Mouse (Mus musculus): ENCODE results near the gene Slc4a1. TPM values are rescaled to one million over a fixed set of nuclear protein-coding genes. Genes with fewer than 3 reads are reported as not detected.
A peak's percentile ranks its signal among the peaks of the same experiment; 100 is the strongest.

Gene Slc4a1
- polyA plus RNA-seq, 1 experiment from 2014 or later = 34.5 TPM

DNA sequence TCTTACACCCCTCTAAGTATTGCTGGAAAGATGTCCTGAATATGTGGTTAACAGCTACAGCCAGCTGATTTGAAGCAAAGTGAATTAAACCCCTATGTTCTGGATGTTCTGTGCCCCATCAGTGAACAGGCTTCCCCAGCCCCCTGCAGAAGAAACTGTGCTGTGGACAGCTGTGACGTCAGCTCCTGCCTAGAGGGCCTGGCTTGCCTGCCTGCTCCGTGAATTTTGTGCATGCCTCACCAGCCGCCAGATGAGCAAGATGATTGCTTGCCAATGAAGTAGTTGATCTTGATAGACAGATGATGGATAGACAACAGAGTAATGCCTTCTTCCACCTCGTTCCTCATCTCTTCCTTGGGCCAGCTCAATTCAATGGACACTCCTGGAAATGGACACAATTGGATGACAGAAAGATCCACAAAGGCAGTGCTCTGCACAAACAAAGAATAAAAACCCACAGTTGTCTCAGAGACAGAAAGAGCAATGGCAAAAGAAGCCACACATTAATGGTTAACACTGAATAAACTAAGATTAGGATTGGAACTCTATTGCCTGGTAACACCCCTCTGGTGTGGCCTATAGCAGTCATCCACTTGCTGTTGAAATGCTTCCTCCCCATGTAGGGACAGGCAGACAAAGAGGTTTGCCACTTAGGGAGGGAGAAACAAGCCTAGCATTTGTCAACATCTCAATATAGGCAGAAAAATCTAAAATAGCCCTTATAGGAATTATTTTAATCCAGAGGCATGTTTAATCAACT, 15.5 kb upstream of the Slc4a1 start:
- H3K4me1 ChIP-seq = peaks cover 6% of the 10 kb centered on the region
- no peak for DNase-seq (ENCODE audit: low spot score)
- H3K9me3 ChIP-seq (replicated peaks) = no peaks in the 10 kb centered on the region
- H3K27ac ChIP-seq = no peak overlapping the region
- H3K36me3 ChIP-seq = no peaks in the 10 kb centered on the region
- H3K27me3 ChIP-seq (ENCODE audit: low read depth, poor library complexity, severe bottlenecking) = peaks cover 2% of the 10 kb centered on the region
- 66% methylated on average over 4 of the region's 4 CpGs for WGBS
- H3K4me3 ChIP-seq = no peak overlapping the region

DNA sequence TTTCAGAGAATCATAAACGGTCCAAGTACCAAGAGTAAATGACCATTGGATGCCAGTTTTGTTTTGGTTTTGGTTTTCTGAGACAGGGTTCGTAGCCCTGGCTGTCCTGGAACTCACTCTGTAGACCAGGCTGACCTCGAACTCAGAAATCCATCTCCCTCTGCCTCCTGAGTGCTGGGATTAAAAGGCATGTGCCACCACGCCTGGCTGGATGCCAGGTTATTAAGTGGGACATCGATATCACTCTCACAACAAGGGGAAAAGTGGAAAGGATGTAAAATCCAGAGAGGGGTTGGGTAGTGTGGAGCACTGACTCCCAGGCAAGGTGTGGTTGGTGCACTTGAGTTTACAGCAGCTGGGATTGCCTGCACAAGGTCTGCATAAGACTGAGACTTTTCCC, 14.1 kb upstream of the Slc4a1 start:
- Histone ChIP-seq H3K9me3 (replicated peaks) (no peaks in the 10 kb centered on the region), H3K27me3 (ENCODE audit: low read depth, poor library complexity, severe bottlenecking) (peaks cover 15% of the 10 kb centered on the region), H3K4me1 (peaks cover 21% of the 10 kb centered on the region), H3K36me3 (no peaks in the 10 kb centered on the region), H3K4me3 (no peak overlapping the region), H3K27ac (no peak overlapping the region)
- 82% methylated on average over 5 of the region's 5 CpGs for WGBS
- DNase-seq (ENCODE audit: low spot score) = no peak

- H3K9me3 ChIP-seq (replicated peaks) = no peaks in the 10 kb centered on the region
- 58% methylated on average over 12 of the region's 12 CpGs for WGBS
- DNase-seq (ENCODE audit: low spot score) = no peak
- H3K27me3 ChIP-seq (ENCODE audit: low read depth, poor library complexity, severe bottlenecking) = peaks cover 42% of the 10 kb centered on the region
- H3K27ac ChIP-seq = no peak overlapping the region
- H3K4me1 ChIP-seq = peaks cover 23% of the 10 kb centered on the region
- no peak overlapping the region for H3K4me3 ChIP-seq
- no peaks in the 10 kb centered on the region for H3K36me3 ChIP-seq
These were observed 11.2 kb upstream of the Slc4a1 start for GRCm38 (mm10) chr11:102377186-102377585.

GRCm38 (mm10) chr11:102376196-102376835, 10.3 kb upstream of the Slc4a1 start:
- Histone ChIP-seq H3K27me3 (ENCODE audit: low read depth, poor library complexity, severe bottlenecking) (peaks cover 44% of the 10 kb centered on the region), H3K27ac (peak overlapping the region; percentile 73), H3K4me3 (peak overlapping the region; percentile 42), H3K36me3 (no peaks in the 10 kb centered on the region), H3K4me1 (peaks cover 23% of the 10 kb centered on the region), H3K9me3 (replicated peaks) (no peaks in the 10 kb centered on the region)
- no peak for DNase-seq (ENCODE audit: low spot score)
- 17% methylated on average over 8 of the region's 8 CpGs for WGBS

DNA sequence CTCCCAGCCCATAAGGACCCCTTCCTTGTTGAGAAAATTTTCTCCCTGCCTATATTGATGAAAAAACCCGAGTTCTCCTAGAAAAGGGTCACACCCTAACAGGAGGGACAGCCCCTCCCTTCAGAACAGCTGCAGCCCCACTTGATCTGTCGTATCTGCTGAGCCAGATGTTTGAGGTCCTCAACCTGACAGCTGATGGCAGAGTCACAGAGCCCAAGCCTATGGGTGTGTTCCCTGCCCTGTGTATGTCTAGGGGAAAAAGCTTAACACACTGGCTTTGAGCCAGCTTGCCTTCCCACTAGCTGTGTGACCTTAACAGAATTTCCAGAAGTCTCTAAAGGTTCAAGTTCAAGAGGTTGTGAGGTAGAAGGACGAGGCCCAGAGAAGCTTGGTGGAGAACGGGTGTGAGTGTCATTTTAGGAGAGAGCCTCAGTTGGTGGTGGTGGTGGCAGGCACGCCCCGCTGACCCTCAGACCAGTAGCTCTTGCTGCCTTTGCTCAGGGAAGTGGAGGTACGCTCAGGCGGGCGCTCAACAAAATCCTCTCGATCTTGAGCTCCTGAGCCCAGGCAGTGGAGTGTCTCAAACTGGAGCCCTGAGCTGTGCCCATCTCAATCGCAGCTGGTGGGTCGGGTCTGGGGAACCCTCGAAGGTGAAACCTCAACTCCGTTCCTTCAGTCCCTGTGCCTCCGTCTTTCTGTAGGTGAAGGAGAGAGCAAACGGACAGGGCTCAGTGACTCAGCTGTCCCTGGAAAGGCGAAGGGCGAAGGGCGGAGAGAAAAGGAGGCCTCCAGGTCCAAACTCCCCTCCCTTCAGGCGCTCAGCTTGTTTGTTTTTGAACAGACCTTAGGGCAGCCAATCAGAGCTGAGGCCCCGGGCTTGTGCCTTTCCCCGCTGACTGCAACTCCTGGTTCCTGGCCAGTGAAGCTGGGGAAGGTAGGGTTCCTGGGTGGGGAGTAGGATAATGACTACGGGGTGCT, 9.5 kb upstream of the Slc4a1 start:
- Histone ChIP-seq H3K4me3 (peak overlapping the region; percentile 42), H3K36me3 (no peaks in the 10 kb centered on the region), H3K27ac (peak overlapping the region; percentile 73), H3K4me1 (peaks cover 19% of the 10 kb centered on the region), H3K27me3 (ENCODE audit: low read depth, poor library complexity, severe bottlenecking) (peaks cover 44% of the 10 kb centered on the region), H3K9me3 (replicated peaks) (no peaks in the 10 kb centered on the region)
- DNase-seq (ENCODE audit: low spot score) = no peak
- 4% methylated on average over 23 of the region's 23 CpGs for WGBS

- no peak for DNase-seq (ENCODE audit: low spot score)
- H3K27me3 ChIP-seq (ENCODE audit: low read depth, poor library complexity, severe bottlenecking) = peaks cover 47% of the 10 kb centered on the region
- no peaks in the 10 kb centered on the region for H3K36me3 ChIP-seq
- H3K4me3 ChIP-seq = no peak overlapping the region
- no peak overlapping the region for H3K27ac ChIP-seq
- H3K4me1 ChIP-seq = peaks cover 19% of the 10 kb centered on the region
- WGBS = 82% methylated on average over 7 of the region's 7 CpGs
- H3K9me3 ChIP-seq (replicated peaks) = no peaks in the 10 kb centered on the region
These were observed 8.2 kb upstream of the Slc4a1 start for GRCm38 (mm10) chr11:102374108-102374725.

GRCm38 (mm10) chr11:102373646-102374045, 7.6 kb upstream of the Slc4a1 start:
- Histone ChIP-seq H3K9me3 (replicated peaks) (no peaks in the 10 kb centered on the region), H3K27me3 (ENCODE audit: low read depth, poor library complexity, severe bottlenecking) (peaks cover 47% of the 10 kb centered on the region), H3K36me3 (no peaks in the 10 kb centered on the region), H3K4me3 (no peak overlapping the region), H3K27ac (peak overlapping the region; percentile 25; the same call in 1 of the 2 replicates), H3K4me1 (peaks cover 19% of the 10 kb centered on the region)
- no peak for DNase-seq (ENCODE audit: low spot score)
- 28% methylated on average over 2 of the region's 2 CpGs for WGBS

GRCm38 (mm10) chr11:102372936-102373335, 6.9 kb upstream of the Slc4a1 start:
- Histone ChIP-seq H3K4me3 (no peak overlapping the region), H3K27me3 (ENCODE audit: low read depth, poor library complexity, severe bottlenecking) (peaks cover 47% of the 10 kb centered on the region), H3K27ac (0 out of 2 replicates have a peak overlapping the region, but pooled peaks have one; percentile 25), H3K9me3 (replicated peaks) (no peaks in the 10 kb centered on the region), H3K36me3 (no peaks in the 10 kb centered on the region), H3K4me1 (peaks cover 19% of the 10 kb centered on the region)
- no peak for DNase-seq (ENCODE audit: low spot score)
- WGBS = 34% methylated on average over 14 of the region's 14 CpGs

GRCm38 (mm10) chr11:102371926-102372685, 6.1 kb upstream of the Slc4a1 start:
- WGBS = 85% methylated on average over 12 of the region's 12 CpGs
- peaks cover 47% of the 10 kb centered on the region for H3K27me3 ChIP-seq (ENCODE audit: low read depth, poor library complexity, severe bottlenecking)
- H3K9me3 ChIP-seq (replicated peaks) = no peaks in the 10 kb centered on the region
- no peak for DNase-seq (ENCODE audit: low spot score)
- 0 out of 2 replicates have a peak overlapping the region, but pooled peaks have one; percentile 5 for H3K27ac ChIP-seq
- H3K36me3 ChIP-seq = no peaks in the 10 kb centered on the region
- no peak overlapping the region for H3K4me3 ChIP-seq
- peaks cover 19% of the 10 kb centered on the region for H3K4me1 ChIP-seq

- Histone ChIP-seq H3K36me3 (no peaks in the 10 kb centered on the region), H3K27ac (no peak overlapping the region), H3K4me1 (peaks cover 8% of the 10 kb centered on the region), H3K4me3 (no peak overlapping the region), H3K27me3 (ENCODE audit: low read depth, poor library complexity, severe bottlenecking) (peaks cover 35% of the 10 kb centered on the region), H3K9me3 (replicated peaks) (no peaks in the 10 kb centered on the region)
- 55% methylated on average over 7 of the region's 7 CpGs for WGBS
- DNase-seq (ENCODE audit: low spot score) = no peak
These were observed 4.3 kb upstream of the Slc4a1 start for GRCm38 (mm10) chr11:102370285-102370684.

- H3K4me3 ChIP-seq = no peak overlapping the region
- H3K27ac ChIP-seq = no peak overlapping the region
- 0 out of 2 replicates have a peak, but pooled peaks cover 4% of the 10 kb centered on the region for H3K4me1 ChIP-seq
- H3K36me3 ChIP-seq = no peaks in the 10 kb centered on the region
- peaks cover 27% of the 10 kb centered on the region for H3K27me3 ChIP-seq (ENCODE audit: low read depth, poor library complexity, severe bottlenecking)
- 73% methylated on average over 4 of the region's 4 CpGs for WGBS
- DNase-seq (ENCODE audit: low spot score) = no peak
- H3K9me3 ChIP-seq (replicated peaks) = no peaks in the 10 kb centered on the region
These were observed 3.3 kb upstream of the Slc4a1 start for GRCm38 (mm10) chr11:102369263-102369662.

DNA sequence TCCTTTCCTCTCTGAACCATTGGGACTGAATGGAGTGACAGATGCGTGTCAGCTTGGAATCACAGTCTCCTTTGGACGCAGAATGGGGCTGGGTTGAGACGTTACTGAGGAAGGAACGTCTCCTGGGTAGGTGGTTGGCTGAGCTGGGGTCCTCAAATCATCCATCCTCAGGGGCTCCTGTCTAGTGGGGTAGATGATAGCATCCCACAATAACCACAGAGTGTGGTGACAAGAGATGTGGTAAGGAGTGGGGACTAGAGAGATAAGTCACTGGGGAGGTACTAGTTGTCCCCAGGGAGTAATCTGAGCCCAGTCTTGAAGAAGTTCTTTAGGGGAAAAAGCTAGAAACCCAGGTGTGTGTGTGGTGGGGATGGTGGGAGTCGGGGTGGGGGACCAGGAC, 2.3 kb upstream of the Slc4a1 start:
- 83% methylated on average over 5 of the region's 5 CpGs for WGBS
- peaks cover 6% of the 10 kb centered on the region; the same call in 1 of the 2 replicates for H3K4me1 ChIP-seq
- no peak for DNase-seq (ENCODE audit: low spot score)
- no peaks in the 10 kb centered on the region for H3K9me3 ChIP-seq (replicated peaks)
- no peak overlapping the region for H3K27ac ChIP-seq
- peaks cover 17% of the 10 kb centered on the region for H3K27me3 ChIP-seq (ENCODE audit: low read depth, poor library complexity, severe bottlenecking)
- no peaks in the 10 kb centered on the region for H3K36me3 ChIP-seq
- H3K4me3 ChIP-seq = no peak overlapping the region
